Mouse (Mus musculus) olfactory bulb, adult 2 months (tissue): ENCODE measurements around the gene H2-Q4. TPM values are rescaled to one million over a fixed set of nuclear protein-coding genes. Genes with fewer than 3 reads are reported as not detected.
"Not testable (repeated sequence)": the region's sequence is repeated elsewhere in the genome, so short reads cannot be mapped to it uniquely, and the experiment has no call there.

ENCODE experiments used
- H3K27ac ChIP-seq: fragments of 200-500 bp; 2 replicates; pipeline ENCODE4 v1.5.1; 2012; ENCODE audit warnings: low read depth, low read length; ENCODE audit not compliant: insufficient read depth
- H3K4me1 ChIP-seq: fragments of 200-500 bp; 2 replicates; pipeline ENCODE4 v1.6.1; 2012; ENCODE audit warnings: low read length; ENCODE audit not compliant: control insufficient read depth, insufficient read depth
- H3K4me3 ChIP-seq: fragments of 200-500 bp; 2 replicates; pipeline ENCODE4 v1.5.1; 2012; ENCODE audit warnings: mild to moderate bottlenecking, low read depth, low read length, moderate library complexity; ENCODE audit not compliant: insufficient read depth
- CTCF ChIP-seq: fragments of 200-500 bp; IDR thresholded peaks from 2 replicates; pipeline ENCODE4 v1.5.1; 2012; ENCODE audit warnings: low read depth, mild to moderate bottlenecking, low read length, moderate library complexity; ENCODE audit not compliant: insufficient read depth
- POLR2A ChIP-seq: fragments of 200-500 bp; IDR thresholded peaks from 2 replicates; pipeline ENCODE4 v1.6.1; 2012; ENCODE audit warnings: mild to moderate bottlenecking, low read depth, low read length, moderate library complexity; ENCODE audit not compliant: insufficient read depth
- WGBS: fragments of 180-500 bp; shearing (Covaris S2); methylation state at CpG from one replicate; pipeline ENCODE4 v1.1.7; 2018; 5-methylcytosine and 5-hydroxymethylcytosine counted together
- polyA plus RNA-seq: library from polyadenylated mRNA; stranded (reverse); fragments of >200 nt; gene quantifications from 2 replicates; pipeline ENCODE4 v1.2.4, GENCODE M21; 2012; ENCODE audit warnings: low replicate concordance; ENCODE audit not compliant: missing spikeins, insufficient read depth, insufficient read length

H2-Q4 gene
- polyA plus RNA-seq, result not detected in 2 replicates

DNA sequence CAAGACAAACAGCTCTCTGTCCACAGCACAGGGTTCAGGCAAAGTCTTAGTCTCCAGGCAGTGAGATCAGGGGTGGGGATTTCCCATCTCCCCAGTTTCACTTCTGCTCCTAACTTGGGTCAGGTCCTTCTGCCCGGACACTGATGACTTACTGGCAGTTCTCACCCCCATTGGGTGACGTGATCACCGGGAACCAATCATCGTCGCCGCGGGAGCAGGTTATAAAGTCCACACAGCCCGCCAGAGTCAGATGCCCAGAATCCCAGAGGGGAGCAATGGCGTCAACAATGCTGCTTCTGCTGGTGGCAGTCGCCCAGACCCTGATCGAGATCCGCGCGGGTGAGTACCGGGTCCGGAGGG lies at the start of gene H2-Q4:
Gene H2-Q4, plus strand, starts transcription at position 249 of the 360 bp plus-strand sequence.
- no peak within 1 kb of the TSS for H3K27ac ChIP-seq
- H3K4me3 ChIP-seq, result peak within 1 kb of the TSS; percentile 56
- H3K4me1 ChIP-seq, result peaks cover 10% of the 10 kb centered on the region
- TF ChIP-seq CTCF (no peak), POLR2A (no peak)
- 1% methylated on average over 16 of the region's 16 CpGs for WGBS

- not testable (repeated sequence) for H3K4me3 ChIP-seq, H3K4me1 ChIP-seq, H3K27ac ChIP-seq
- WGBS, result 58% methylated on average over 3 of the region's 3 CpGs
These were observed 49.7 kb upstream of the H2-Q4 start for GRCm38 (mm10) chr17:35329714-35330113.

DNA sequence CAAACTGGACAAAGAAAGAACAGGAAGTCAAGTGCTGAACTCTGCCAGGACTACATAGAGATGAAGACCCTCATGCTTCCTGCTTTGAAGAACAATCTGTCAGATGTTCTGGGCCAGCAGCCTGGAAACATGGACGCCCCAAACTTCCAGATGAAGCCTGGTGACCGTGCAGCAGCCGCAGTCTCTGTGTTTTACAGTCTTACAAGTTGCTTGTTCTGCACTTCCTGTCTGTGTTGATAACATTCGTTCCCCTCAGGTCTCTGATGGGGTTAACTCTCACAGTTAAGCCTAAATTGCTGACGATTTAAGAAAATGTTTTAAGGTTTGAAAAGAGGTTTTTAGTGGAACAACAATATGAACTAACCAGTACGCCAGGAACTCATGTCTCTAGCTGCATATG lies 47.9 kb upstream of the H2-Q4 start:
- not testable (repeated sequence) for H3K4me3 ChIP-seq, H3K27ac ChIP-seq, H3K4me1 ChIP-seq
- 71% methylated on average over 6 of the region's 6 CpGs for WGBS

GRCm38 (mm10) chr17:35342071-35342671 lies 37.2 kb upstream of the H2-Q4 start, which contains the start of gene H2-Q2:
TSS of gene H2-Q2 (plus strand) at chr17:35342242.
- no peak within 1 kb of the TSS for H3K27ac ChIP-seq
- WGBS, result 3% methylated on average over 40 of the region's 40 CpGs
- no peak for TF ChIP-seq CTCF
- no peak for TF ChIP-seq POLR2A
- peak within 1 kb of the TSS; percentile 40 for H3K4me3 ChIP-seq
- H3K4me1 ChIP-seq, result peaks cover 12% of the 10 kb centered on the region

GRCm38 (mm10) chr17:35342711-35343476 lies 36.5 kb upstream of the H2-Q4 start:
- no peak for TF ChIP-seq CTCF
- TF ChIP-seq POLR2A, result no peak
- WGBS, result 6% methylated on average over 46 of the region's 46 CpGs
- H3K27ac ChIP-seq, result no peak overlapping the region
- peak overlapping the region; percentile 40 for H3K4me3 ChIP-seq
- H3K4me1 ChIP-seq, result peaks cover 12% of the 10 kb centered on the region

DNA sequence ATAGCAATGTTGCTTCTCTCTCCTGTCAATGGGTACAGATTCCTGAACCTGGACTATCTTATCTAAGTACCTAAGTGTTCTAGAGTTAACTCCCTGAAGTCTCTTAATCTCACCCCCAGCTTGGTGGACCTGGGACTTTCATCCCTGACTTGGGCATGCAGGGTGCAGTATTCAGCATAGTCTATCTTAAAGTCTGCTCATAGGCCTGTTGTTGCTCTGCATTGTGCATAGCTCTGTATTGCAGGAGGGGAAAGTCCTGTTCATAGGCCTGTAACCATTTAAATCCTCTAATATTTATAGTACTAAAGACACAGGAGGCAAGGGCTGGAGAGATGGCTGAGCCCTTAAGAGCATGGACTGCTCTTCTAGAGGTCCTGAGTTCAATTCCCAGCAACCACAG lies 31.8 kb upstream of the H2-Q4 start:
- not testable (repeated sequence) for H3K4me3 ChIP-seq, H3K27ac ChIP-seq, H3K4me1 ChIP-seq

GRCm38 (mm10) chr17:35353275-35353674 lies 26.1 kb upstream of the H2-Q4 start:
- not testable (repeated sequence) for H3K4me3 ChIP-seq, H3K4me1 ChIP-seq, H3K27ac ChIP-seq
- 69% methylated on average over 6 of the region's 6 CpGs for WGBS

DNA sequence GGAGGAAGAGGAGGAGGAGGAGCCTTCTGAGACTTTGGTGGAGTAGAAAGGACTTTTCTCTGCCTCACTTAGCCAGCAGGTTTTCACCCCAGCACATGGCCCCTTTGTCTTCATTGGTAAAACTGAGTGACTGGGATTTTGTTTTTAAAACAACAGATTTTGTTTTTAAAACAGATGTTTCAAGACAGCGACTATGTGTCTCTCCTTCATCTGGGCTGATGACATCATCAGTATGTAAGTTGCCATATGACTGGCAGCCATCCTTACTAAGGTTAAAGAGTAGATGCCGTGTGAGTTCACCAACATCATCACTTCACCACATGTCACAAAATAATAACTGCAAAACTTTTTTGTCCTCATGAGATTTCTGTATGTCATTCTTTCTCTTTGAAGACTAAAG lies 25.3 kb upstream of the H2-Q4 start:
- Histone ChIP-seq H3K4me1 (peaks cover 3% of the 10 kb centered on the region), H3K4me3 (no peak overlapping the region), H3K27ac (no peak overlapping the region)
- WGBS, result 74% methylated on average over 2 of the region's 2 CpGs
- TF ChIP-seq CTCF (no peak), POLR2A (no peak)

- 44% methylated on average over 1 of the region's 1 CpGs for WGBS
- no peak for TF ChIP-seq POLR2A
- TF ChIP-seq CTCF, result no peak
- Histone ChIP-seq H3K4me1 (peaks cover 7% of the 10 kb centered on the region), H3K27ac (no peak overlapping the region), H3K4me3 (no peak overlapping the region)
These were observed 22.3 kb upstream of the H2-Q4 start for GRCm38 (mm10) chr17:35357086-35357485.

DNA sequence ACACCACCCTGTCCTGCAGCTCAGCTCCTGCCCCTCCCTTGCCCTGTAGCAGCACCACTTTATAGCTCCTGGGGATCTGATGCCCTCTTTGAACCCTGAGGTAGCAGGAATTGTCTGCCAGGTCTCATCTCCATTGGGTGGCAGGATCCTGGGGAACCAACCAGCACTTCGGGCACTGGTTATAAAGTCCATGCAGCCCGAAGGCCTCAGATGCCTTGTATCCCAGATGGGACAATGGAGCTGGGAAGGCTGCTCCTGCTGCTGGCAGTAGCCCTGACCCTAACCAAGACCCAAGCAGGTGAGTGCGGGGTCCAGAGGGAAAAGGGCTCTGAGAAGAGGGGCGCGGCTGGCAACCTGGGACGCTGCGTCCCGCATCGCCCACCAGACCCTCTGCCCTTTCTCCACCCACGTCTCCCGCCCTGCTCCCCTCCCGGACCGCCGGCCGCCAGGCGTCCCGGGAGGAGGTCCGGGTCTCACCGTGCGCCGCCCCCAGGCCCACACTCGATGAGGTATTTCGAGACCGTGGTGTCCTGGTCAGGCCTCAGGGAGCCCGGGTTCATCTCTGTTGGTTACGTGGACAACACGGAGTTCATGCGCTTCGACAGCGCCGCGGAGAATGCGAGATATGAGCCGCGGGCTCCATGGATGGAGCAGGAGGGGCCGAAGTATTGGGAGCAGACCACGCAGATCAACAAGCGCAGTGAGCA lies 20.5 kb upstream of the H2-Q4 start:
- TF ChIP-seq CTCF, result no peak
- TF ChIP-seq POLR2A, result no peak
- 6% methylated on average over 38 of the region's 38 CpGs for whole genome bisulfite sequencing
- Histone ChIP-seq H3K27ac (no peak overlapping the region), H3K4me3 (peak overlapping the region; percentile 16), H3K4me1 (peaks cover 7% of the 10 kb centered on the region)
